Mouse (Mus musculus) heart, adult 2 months (tissue): Measurements from ENCODE around the gene Arsg. TPM values are rescaled to one million over a fixed set of nuclear protein-coding genes. Genes with fewer than 3 reads are reported as not detected.

Experiments used
- DNase-seq, 2 experiments: peaks; one replicate each; pipeline ENCODE4 v3.0.0; 2021
- H3K27ac ChIP-seq: fragments of 200-600 bp; 2 replicates; pipeline ENCODE4 v1.8.1; 2022
- H3K27me3 ChIP-seq: fragments of 200-500 bp; 2 replicates; pipeline ENCODE4 v1.6.1; 2012; ENCODE audit warnings: mild to moderate bottlenecking, low read length, inconsistent platforms, mixed read lengths; ENCODE audit not compliant: control insufficient read depth, insufficient read depth
- H3K36me3 ChIP-seq: fragments of 200-500 bp; 2 replicates; pipeline ENCODE4 v1.6.1; 2012; ENCODE audit warnings: low read length, inconsistent platforms; ENCODE audit not compliant: control insufficient read depth, insufficient read depth
- H3K4me1 ChIP-seq: fragments of 200-500 bp; 2 replicates; pipeline ENCODE4 v1.6.1; 2011; ENCODE audit warnings: low read length; ENCODE audit not compliant: control insufficient read depth, insufficient read depth
- H3K4me3 ChIP-seq: fragments of 200-600 bp; 2 replicates; pipeline ENCODE4 v1.8.1; 2022
- H3K79me2 ChIP-seq: fragments of 200-500 bp; replicated peaks from 2 replicates; pipeline ENCODE4 v1.6.1; 2012; ENCODE audit warnings: mild to moderate bottlenecking, inconsistent platforms, low read length, moderate library complexity, mixed read lengths; ENCODE audit not compliant: control insufficient read depth, insufficient read depth
- H3K9ac ChIP-seq: fragments of 200-500 bp; 2 replicates; pipeline ENCODE4 v1.6.1; 2012; ENCODE audit warnings: low read depth, mild to moderate bottlenecking, control low read depth, inconsistent platforms, low read length, mixed read lengths
- CTCF ChIP-seq: fragments of 200-600 bp; IDR thresholded peaks from 2 replicates; pipeline ENCODE4 v1.8.1; 2022; ENCODE audit warnings: antibody characterized with exemption, mild to moderate bottlenecking, moderate library complexity
- EP300 ChIP-seq: fragments of 200-500 bp; IDR thresholded peaks from 2 replicates; pipeline ENCODE4 v1.6.1; 2011; ENCODE audit warnings: low read depth, low read length, control low read depth; ENCODE audit not compliant: insufficient read depth
- POLR2A ChIP-seq: fragments of 200-500 bp; IDR thresholded peaks from 2 replicates; pipeline ENCODE4 v1.6.1; 2011; ENCODE audit warnings: mild to moderate bottlenecking, low read depth, low read length, control low read depth; ENCODE audit not compliant: insufficient read depth
- WGBS: fragments of 180-500 bp; shearing (Covaris S2); methylation state at CpG from one replicate; pipeline ENCODE4 v1.1.7; 2018; 5-methylcytosine and 5-hydroxymethylcytosine counted together
- intact Hi-C: fragments of 180-260 bp; cut with DNase I; formaldehyde crosslinking; loops from one replicate; pipeline ENCODE4 v1.15.1; 2025
- polyA plus RNA-seq: library from polyadenylated mRNA; depleted of rRNA; stranded (reverse); fragments of >200 nt; gene quantifications from 2 replicates; pipeline ENCODE4 v1.2.3, GENCODE M21; 2012
- total RNA-seq, 2 experiments: library from RNA; stranded (reverse); gene quantifications; 2 replicates each; pipeline ENCODE4 v1.2.3; 2021

Arsg gene
- total and polyA plus RNA-seq, 3 experiments = 1.2 to 1.5 (median 1.3) TPM

DNA sequence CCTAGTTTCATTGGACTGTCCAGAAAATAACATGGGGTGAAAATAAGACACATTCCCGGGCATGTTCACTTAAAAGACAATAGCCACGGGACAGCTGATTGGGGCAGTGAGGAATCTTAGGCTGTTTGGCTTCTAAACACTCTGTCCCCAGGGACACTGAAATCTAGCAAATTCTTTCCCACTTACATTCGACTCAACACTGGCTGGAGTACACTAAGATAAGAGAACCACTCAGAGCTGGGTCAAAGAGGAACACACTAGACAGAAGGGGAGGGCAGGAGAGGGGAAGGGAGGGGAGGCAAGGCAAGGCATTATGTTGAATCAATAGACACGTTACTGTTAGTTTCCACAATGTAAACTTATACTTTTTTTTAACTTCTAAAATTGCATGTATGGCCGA, 12.6 kb upstream of the Arsg start:
- no peaks in the 10 kb centered on the region for H3K36me3 ChIP-seq
- no peaks in the 10 kb centered on the region; the same call in 1 of the 2 replicates for H3K4me1 ChIP-seq
- intact Hi-C loops = no loop called here
- H3K4me3 ChIP-seq = no peak overlapping the region
- no peak overlapping the region for H3K9ac ChIP-seq
- H3K27me3 ChIP-seq = no peaks in the 10 kb centered on the region
- no peaks in the 10 kb centered on the region for H3K79me2 ChIP-seq
- DNase-seq = no peak
- no peak for TF ChIP-seq POLR2A
- TF ChIP-seq CTCF = no peak
- TF ChIP-seq EP300 = no peak
- WGBS = 11% methylated on average over 5 of the region's 5 CpGs
- H3K27ac ChIP-seq = no peak overlapping the region; the same call in 1 of the 2 replicates

GRCm38 (mm10) chr11:109465068-109465467, 8.1 kb upstream of the Arsg start:
- no peak overlapping the region for H3K9ac ChIP-seq
- TF ChIP-seq EP300 (no peak), CTCF (no peak), POLR2A (no peak)

GRCm38 (mm10) chr11:109466987-109467386, 6.2 kb upstream of the Arsg start:
- Histone ChIP-seq H3K9ac (no peak overlapping the region), H3K79me2 (no peaks in the 10 kb centered on the region), H3K27ac (no peak overlapping the region), H3K36me3 (no peaks in the 10 kb centered on the region), H3K27me3 (no peaks in the 10 kb centered on the region), H3K4me1 (no peaks in the 10 kb centered on the region), H3K4me3 (no peak overlapping the region)
- TF ChIP-seq EP300 = no peak
- no peak for TF ChIP-seq POLR2A
- no peak for TF ChIP-seq CTCF
- intact Hi-C loops = no loop called here
- 73% methylated on average over 8 of the region's 8 CpGs for WGBS
- no peak for DNase-seq

More at GRCm38 (mm10) chr11:109465068-109465467, 8.1 kb upstream of the Arsg start:
- Histone ChIP-seq H3K79me2 (no peaks in the 10 kb centered on the region), H3K27ac (no peak overlapping the region), H3K4me3 (no peak overlapping the region), H3K4me1 (no peaks in the 10 kb centered on the region; the same call in 1 of the 2 replicates), H3K36me3 (no peaks in the 10 kb centered on the region), H3K27me3 (no peaks in the 10 kb centered on the region)
- intact Hi-C loops = no loop called here
- no peak for DNase-seq
- 90% methylated on average over 4 of the region's 4 CpGs for WGBS

DNA sequence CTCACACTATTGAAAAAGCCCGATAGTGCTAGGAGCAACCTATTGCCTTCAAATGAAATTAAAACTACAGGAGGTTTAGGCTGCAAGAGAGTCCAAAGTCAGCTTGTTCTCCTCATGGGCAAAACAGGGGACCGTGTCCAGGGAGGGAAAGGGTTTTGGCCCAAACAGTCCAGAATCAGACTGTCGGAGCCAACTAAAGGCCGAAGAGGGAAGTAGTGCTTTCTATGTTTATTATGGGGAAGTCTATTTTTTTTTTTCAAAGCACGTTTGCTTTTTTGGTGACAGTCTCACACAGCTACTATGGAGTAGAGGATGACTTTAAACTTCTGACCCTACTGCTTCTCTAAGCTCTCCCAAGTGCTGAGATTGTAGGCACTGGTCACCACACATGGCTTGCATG, 5.0 kb upstream of the Arsg start:
- intact Hi-C loops = no loop called here
- Histone ChIP-seq H3K79me2 (no peaks in the 10 kb centered on the region), H3K4me1 (no peaks in the 10 kb centered on the region), H3K27me3 (no peaks in the 10 kb centered on the region), H3K36me3 (no peaks in the 10 kb centered on the region), H3K4me3 (no peak overlapping the region), H3K27ac (no peak overlapping the region), H3K9ac (no peak overlapping the region)
- no peak for TF ChIP-seq CTCF
- no peak for TF ChIP-seq EP300
- no peak for TF ChIP-seq POLR2A
- DNase-seq = no peak
- WGBS = 75% methylated on average over 5 of the region's 5 CpGs

DNA sequence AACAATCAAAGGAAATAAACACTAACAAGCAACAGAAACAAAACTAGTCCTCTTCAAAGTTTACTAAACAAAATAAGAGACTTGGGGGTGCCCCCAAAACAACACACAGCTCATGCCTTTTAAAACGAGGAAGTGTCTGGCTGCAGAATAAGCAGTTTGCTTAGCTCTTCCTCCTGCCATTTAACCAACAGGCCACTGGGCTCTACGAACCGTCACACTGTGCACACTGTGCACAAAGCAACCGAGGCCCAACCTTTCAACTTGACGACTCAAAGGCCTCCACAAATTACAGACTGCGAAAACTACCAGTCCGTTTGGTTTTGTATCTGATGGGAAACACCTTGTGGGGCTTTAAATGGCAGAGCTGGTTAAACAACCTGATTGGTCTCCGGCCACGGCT, 3.0 kb upstream of the Arsg start:
- Histone ChIP-seq H3K4me3 (no peak overlapping the region), H3K27ac (no peak overlapping the region), H3K79me2 (no peaks in the 10 kb centered on the region), H3K36me3 (no peaks in the 10 kb centered on the region), H3K27me3 (no peaks in the 10 kb centered on the region), H3K9ac (no peak overlapping the region), H3K4me1 (no peaks in the 10 kb centered on the region)
- TF ChIP-seq CTCF = no peak
- TF ChIP-seq POLR2A = no peak
- TF ChIP-seq EP300 = no peak
- 85% methylated on average over 9 of the region's 9 CpGs for WGBS
- no peak for DNase-seq
- intact Hi-C loops = no loop called here

DNA sequence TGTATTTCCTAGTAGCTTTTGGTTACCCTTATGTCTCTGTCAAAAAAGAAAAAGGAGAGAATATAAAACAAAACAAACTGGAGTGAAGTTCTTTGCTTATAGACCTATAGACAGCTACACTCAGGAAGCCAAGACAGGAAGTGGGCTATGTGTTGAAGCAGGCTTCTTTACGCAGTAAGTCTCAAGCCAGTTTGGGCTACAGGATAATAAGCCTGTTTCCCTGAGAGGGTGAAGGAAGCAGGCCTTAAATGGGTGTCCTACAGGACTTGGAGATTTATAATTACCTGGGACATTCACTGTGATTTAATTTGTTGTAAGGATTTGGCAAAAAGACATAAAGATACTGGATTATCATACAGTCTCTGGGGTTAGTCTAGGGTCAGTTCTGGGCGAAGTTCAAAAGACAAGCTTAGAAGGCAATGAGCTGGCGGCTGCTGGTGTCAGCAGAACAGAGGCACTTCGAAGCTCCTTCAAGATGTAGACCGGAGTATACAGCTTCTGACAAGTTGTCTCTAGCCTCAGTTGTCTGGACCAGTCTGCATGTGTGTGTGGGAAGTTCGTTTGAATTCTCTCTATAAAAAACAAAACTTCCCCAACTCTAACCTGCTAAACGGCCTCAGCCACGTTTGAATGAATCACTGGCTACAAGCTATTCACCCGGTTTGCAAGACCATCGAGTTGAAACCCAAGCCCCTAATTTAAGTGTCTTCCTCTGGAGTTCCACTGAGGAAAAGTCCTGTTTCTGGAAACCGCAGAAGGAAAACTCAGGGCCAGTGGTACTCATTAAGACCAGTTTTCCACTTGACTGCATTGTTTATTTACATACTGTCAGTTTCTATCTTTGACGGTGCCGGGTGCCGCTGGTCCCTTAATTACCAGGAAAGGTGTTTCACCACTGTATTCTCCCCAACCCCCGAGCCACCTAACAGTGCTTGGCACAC, 2.0 kb upstream of the Arsg start:
- intact Hi-C loops = no loop called here
- WGBS = 63% methylated on average over 15 of the region's 15 CpGs
- H3K36me3 ChIP-seq = no peaks in the 10 kb centered on the region
- no peak overlapping the region for H3K27ac ChIP-seq
- H3K79me2 ChIP-seq = no peaks in the 10 kb centered on the region
- no peak overlapping the region for H3K4me3 ChIP-seq
- no peak for TF ChIP-seq EP300
- no peak for TF ChIP-seq CTCF
- no peak for TF ChIP-seq POLR2A
- no peak for DNase-seq
- no peaks in the 10 kb centered on the region for H3K4me1 ChIP-seq
- H3K27me3 ChIP-seq = no peaks in the 10 kb centered on the region
- no peak overlapping the region for H3K9ac ChIP-seq
